Mouse (Mus musculus) heart, adult 8-10 months (tissue): Measurements from ENCODE around the gene Pithd1. TPM values are rescaled to one million over a fixed set of nuclear protein-coding genes. Genes with fewer than 3 reads are reported as not detected.
"Not testable (repeated sequence)": the region's sequence is repeated elsewhere in the genome, so short reads cannot be mapped to it uniquely, and the experiment has no call there.

Experiments
- DNase-seq: peaks from one replicate; pipeline ENCODE4 v3.0.0; 2022; ENCODE audit warnings: low spot score
- total RNA-seq, 4 experiments: library from RNA; stranded (reverse); gene quantifications; 2 replicates each; pipeline ENCODE4 v1.2.4; 2022

Gene Pithd1
- total RNA-seq, 4 experiments from 2014 or later = 20.8 to 23.4 (median 21.6) TPM

DNA sequence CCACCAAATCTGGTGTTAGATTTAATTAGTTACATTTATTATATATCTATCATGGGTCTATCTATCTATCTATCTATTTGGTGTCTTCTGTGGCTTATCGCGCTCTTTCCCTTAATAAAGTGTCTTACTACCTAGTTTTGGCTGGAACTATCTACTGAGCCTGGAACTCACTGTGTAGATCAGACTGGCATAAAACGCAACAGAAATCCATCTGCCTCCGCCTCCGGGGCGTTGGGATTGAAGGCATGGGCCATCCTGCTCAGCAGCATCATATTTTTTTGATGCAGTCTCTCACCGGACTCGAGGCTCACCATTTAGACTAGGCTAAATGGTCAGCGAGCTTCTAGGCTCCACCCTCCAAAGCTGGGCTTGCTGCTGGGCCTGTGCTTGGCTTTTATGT is 650 bp upstream of the Pithd1 start:
- no peak for DNase-seq

DNA sequence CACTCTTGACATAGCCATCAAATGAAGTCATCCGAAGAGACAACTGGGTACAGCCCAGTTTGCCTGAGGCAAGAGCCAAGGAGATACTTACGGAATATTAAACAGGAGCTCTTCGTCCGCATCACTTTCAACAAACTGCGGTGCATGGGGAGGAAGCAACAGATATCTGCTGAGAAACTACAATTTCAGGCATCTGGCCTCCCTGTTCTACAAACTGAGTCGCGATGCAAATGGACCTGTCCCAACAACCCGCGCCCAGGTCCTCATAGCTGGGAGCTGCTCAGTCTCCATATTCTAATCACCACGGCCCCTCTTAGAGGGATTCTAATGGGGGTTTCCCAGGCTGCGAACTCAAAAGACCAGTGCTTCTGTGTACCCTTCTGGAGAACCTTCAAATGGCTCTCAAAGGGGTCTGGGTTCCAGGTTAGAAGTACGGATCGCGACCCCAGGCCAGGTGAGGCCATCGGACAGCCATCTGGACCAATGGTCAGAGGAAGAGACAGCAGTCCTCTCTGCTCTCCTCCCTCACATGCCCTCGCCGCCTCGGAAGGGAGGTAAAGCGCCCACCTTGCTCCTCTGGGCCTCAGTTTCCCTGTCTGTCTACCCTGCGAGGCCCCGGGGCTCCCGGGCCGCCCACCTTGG is 642 bp downstream of the Pithd1 start:
- no peak for DNase-seq

DNA sequence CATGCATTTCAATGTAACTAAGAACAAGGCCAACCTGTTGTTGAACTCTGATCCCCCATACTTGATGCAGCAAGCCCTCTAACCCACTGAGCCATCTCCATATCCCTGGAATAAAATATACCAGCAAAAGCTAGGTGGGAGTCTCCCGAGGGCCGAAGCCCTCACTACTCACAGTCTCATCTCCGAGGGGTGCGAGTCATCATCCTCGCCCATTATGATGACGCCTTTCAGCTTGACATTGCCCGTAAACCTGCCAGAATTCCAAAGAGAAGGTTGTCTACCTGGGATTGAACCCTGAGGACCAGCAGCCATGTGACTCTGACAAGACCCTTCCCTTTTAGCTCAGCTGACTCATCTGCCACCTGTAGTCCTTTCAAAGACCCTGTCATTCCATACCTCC is 1.3 kb downstream of the Pithd1 start:
- no peak for DNase-seq

DNA sequence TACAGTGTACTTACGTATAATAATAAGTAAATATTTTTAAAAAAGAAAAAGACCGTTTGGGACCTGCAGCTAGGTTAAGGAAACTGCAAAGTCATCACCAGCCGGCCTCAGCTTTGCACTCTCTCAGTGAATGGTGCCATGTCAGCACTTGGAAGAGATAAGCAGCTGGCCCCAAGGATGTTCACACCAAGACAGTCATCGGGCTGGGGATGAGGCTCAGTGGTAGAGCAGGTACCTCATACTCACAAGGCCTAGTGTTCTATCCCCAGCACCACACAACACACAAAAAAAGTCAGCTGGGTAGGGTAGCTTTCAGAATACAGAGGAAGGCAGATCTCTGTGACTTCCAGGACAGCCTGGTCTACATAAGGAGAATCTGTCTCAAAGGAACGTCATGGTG is 1.9 kb downstream of the Pithd1 start:
- no peak for DNase-seq

DNA sequence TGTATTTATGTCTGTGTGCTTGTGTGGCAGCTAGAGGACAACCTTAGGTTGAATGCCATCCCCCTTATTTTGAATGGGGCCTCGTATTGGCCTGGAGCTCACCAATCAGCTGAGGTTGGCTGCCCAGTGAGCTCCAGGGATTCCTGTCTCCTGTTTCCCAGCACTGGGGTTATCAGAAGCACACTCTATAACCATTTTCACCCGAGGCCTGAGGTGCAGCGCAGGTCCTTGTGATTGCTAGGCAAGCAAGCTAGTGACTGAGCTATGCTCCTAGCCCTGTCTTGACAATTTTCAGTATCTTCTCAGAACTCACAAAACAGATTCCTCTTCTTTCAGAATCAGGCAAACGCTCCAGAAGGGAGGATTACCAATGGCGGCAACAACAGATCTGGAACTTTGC is 2.5 kb downstream of the Pithd1 start:
- DNase-seq = no peak

DNA sequence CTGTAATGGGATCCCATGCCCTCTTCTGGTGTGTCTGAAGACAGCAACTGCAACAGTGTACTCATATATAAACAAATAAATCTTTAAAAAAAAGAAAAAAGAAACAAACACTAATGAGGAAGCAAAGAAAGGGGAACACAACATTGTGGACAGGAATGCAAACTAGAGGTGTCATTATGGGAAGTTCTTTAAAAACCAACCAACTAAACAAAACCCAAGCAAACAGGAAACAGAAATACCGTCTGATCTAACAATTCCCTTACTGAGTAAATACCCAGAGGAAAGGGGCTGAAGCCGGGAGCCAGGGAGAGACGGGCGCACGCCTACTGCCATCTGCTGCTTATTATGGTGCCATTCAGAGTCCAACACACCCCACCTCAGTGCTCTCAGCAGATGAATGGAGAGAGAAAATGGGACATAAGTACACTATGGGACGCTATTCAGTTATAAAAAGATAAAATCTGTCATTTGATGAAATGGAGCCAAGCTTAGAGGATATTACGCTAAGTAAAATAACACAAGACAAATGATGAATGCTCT is 5.5 kb downstream of the Pithd1 start:
- no peak for DNase-seq

DNA sequence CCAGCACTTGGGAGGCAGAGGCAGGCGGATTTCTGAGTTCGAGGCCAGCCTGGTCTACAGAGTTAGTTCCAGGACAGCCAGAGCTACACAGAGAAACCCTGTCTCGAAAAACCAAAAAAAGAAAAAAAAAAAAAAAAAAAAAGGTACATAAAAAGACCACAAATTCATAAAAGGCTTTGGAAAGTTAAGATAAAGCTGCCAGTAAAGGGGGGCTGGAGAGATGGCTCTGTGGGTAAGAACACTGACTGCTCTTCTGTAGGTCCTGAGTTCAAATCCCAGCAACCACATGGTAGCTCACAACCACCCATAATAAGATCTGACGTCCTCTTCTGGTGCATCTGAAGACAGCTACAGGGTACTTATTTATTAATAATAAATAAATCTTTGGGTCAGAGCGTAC is 6.8 kb downstream of the Pithd1 start:
- not testable (repeated sequence) for DNase-seq

DNA sequence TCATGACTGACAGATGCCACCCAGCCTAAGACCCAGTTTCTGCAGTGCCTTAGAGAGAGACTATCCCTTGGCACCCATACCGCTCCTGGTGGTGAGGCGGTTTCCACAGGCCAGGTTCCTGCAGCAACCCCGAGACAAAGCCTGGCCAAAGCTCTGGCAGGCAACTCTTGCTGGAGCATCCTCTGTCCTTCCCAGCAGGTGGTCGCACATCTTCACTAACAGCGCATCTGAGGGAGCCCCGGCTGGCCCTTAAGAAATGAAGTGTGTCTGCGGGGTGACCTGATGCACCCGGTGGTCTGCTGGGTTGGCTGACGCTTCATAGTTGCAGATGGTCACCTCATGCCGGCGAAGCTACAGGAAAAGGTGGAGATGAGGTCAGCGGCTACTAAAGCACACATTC is 10.9 kb downstream of the Pithd1 start:
- no peak for DNase-seq

DNA sequence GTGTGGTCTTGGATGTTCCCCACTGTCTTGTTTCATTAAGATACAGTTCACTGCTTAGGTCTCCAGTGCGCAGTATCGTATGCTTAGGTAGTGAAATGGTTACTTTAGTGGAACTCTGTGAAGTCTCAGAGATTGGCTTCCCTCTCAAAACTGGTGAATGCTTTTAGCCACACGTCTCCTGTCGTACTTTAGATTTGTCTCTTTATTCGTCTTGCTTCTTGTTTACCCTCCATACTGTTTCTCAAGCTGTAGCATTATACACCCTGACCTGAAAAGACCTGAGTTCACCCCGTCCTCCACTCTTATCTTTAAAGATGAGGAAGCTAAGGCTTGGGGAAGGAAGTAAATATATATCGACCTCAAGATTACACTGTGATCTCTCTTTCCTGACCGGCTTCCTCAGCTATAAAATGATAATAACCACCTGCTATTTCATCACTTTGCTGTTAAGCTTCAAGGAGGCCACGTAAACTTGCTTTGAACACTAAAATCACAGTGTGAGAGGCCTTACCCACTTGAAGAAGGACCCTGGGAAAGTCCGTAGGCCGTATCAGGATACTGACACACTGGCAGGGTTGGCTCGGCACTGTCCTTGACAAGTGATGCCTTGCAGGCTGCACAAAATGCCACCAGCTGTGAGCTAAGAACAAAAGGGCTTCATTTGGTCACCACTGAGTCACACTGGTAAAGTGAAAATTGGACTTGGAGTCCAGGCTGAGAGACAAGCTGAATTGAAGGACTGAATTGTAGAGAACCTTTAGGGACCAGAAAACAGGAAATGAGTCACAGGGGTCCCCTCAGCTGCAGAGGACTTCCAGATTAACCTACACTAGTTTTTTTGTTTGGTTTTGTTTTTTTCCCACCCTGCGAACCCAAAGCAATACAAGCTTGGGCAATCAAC is 13.9 kb downstream of the Pithd1 start:
- no peak for DNase-seq

DNA sequence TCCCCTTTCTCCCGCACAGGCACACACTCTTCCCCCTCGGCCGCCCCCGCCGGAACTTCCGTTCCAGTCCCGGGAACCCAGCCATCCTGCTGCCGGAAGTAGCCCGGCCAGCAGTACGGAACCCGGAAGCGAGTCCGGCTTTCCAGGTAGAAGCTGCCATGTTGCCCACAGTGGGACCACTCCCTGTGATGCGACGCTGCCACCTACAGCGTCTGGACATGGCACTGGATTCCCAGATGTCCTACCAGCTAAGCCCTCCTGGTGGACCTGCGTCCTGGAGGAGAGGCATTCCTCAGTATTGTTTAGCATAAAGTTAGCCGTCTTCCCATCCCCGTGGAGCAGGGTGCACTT is 14.5 kb downstream of the Pithd1 start, which contains the start of gene Lypla2:
Lypla2 (minus strand) TSS at position 71 of the 351 bp plus-strand sequence.
- peak; percentile 91 for DNase-seq

DNA sequence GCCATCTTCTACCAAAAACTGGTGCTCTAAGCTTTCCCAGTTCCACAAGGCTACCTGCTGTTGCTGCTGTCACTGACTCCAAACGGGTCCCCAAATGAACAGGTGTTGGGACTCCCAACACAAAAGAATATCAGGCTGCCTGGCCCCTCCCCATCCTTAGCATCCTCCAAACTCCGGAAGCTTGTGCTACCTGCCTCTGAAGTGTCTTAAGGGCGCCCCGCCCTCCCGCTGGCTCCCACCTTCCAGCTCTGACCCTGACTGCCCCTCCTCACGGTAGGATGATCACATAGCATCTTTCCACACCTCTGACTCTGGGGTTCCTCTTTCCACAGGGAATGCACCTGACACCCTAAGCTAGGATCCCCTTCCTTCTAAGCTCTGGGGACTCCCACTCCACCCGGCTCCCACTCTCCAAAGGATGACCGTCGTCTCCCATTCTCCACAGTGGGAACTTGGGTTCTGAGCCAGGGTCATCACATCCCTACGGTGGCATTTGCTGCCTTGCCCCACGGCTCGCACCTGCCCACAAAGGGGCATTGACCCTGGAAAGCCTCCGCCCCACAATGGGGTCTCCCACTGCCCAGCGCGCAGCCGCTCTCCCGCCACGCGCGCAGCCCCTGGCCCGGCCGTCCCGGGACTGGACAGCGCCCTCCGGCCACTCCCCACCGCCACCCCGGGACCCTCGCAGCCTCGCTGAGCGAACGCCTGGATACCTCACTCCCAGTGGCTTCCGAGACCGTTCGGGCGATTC is 15.1 kb downstream of the Pithd1 start:
- no peak for DNase-seq

DNA sequence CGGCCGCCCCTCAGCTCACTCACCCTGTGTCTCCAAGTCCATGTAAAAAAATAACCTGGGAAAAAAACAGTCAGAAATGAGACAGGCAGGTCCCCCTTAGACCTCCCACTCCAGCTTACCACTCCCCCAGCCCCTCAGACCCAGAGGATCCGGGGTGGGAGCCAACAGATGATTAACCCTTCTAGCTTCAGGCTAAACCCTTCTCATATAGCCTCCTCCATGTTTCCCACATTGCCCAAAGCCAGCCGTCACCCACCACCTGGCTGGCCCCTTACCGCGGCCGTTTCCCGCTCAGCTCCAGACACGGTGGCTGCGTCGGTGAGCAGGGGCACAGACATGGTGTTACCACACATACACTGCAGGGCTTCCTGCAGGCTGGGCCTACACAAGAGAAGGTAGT is 16.5 kb downstream of the Pithd1 start:
- DNase-seq = no peak

DNA sequence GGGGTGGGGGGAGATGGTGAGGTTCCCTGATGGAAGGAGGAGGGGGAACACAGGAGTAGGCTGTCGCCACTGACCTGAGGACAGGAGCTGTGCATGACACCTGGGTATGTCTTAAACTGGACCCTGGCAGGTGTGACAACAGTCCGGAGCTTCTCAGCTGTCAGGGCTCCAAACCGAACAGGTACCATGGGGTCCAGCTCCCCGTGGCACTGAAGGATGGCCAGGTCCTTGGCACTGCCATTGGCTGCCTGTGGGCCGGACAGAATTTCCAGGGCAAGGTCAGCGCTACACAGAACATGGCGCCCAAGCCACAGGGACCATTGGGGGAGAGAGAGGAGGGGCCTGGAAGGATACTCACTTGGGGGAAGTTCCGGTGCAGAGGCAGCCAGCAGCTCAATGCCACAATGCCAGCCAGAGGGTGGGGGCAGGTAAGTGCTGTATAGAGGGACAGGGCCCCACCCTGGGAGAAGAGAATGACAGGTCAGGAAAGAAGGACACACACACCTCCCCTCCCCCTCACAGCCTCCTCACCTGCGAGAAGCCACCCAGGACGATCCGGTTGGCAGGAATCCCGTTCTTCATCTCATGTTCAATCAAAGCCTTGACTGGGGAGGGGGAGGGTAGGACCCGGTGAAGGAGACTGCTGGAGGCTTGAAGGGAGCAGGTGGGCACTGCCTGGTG is 17.9 kb downstream of the Pithd1 start:
- no peak for DNase-seq

DNA sequence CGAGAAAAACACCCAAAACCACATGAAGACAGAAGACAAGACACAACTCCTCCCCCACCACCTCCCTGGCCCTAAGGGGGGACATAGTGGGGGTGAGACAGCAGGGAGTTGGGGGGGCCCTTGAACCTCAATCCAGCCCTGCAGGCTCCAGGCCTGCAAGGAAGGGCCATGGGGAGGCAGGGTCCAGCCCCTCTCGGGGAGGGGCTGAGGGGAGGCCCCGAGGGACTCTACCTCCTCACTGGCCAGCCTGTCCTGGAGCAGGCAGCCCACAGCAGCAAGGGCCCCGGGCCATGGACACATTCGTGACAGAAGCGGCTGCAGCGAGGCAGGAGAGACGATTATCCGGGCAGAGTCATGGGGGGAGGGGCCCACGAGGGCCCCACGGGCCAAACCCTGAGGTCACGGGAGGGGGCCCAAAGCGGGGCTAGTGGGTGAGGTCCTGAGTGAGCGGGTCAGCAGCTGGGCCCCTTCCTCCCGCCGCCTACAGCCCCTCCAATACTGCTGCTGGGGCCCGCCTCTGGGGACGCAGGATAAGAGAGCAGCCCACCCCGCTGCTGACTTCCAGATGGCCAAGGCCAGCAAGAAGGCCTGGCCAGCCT is 18.7 kb downstream of the Pithd1 start:
- DNase-seq = no peak

DNA sequence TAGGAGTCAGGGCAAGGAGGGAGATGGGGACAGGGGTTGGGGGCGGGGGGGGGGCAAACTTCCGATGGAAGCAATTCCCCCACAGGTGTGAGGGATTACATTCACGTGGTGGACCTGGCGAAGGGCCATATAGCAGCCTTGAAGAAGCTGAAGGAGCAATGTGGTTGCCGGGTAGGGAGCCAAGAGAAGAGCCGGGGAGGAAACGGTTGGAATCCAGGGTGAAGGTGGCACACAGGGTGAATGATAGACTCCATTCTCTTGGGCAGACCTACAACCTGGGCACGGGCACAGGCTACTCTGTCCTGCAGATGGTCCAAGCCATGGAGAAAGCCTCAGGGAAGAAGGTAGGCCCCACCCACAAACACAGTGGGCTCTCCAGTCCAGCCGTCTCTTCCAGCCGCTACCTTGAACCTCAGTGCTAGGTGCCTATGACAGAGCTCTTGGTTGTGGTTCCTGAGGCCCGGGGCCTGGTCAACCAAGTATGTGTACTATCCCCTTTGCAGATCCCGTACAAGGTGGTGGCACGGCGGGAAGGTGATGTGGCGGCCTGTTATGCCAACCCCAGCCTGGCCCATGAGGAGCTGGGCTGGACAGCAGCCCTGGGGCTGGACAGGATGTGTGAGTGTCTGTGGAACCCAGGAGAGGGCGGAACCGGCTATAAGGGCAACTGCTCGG is 19.8 kb downstream of the Pithd1 start:
- no peak for DNase-seq

DNA sequence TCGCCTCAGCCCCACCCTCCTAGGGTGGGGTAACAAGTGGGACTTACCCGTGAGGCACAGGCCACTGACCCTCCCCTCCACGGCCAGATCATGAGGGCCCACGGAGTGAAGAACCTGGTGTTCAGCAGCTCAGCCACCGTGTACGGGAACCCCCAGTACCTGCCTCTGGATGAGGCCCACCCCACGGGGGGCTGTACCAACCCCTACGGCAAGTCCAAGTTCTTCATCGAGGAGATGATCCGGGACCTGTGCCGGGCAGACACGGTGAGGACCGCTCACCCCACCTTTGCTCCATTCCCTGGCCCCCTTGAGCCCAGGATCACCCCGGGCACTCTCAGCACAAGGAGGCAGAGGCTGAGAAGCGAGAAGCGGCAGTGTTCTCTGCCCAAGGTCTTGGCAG is 20.8 kb downstream of the Pithd1 start:
- DNase-seq = no peak

DNA sequence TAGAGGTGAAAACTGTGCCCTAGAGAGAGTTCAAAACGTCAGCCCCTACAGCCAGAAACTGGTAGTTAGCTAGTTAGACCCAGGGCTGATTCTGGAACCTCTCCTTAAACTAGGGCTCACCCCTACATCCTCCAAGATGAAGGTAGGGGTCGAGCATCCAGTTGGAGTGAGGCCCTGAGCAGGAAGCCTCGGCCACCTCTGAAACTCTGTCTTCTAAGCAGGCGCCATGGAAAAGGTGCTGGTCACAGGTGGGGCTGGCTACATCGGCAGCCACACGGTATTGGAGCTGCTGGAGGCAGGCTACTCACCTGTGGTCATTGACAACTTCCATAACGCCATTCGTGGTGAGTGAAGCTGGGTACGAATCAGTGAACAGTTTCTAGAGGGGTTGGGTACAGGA is 22.0 kb downstream of the Pithd1 start:
- DNase-seq = no peak

DNA sequence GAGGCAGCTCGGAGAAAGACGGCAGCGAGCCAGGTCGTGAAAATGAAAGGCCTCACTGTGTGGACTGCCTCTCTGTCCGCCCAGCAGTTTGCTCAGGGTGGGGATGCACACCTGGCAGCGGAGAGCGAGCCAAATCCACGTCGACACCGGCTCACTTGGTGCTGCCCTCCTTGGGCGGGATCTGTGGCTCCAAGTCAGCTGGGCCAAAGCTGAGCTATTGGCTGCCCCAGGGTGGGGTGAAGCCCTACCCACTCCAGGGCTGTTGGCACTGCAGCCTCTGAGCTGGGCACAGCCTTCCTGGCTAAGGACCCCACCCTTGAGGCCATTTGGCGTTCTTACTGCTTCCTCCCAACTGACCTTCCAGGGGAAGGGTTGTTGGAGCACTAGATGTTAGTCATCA is 22.6 kb downstream of the Pithd1 start:
- DNase-seq = no peak

DNA sequence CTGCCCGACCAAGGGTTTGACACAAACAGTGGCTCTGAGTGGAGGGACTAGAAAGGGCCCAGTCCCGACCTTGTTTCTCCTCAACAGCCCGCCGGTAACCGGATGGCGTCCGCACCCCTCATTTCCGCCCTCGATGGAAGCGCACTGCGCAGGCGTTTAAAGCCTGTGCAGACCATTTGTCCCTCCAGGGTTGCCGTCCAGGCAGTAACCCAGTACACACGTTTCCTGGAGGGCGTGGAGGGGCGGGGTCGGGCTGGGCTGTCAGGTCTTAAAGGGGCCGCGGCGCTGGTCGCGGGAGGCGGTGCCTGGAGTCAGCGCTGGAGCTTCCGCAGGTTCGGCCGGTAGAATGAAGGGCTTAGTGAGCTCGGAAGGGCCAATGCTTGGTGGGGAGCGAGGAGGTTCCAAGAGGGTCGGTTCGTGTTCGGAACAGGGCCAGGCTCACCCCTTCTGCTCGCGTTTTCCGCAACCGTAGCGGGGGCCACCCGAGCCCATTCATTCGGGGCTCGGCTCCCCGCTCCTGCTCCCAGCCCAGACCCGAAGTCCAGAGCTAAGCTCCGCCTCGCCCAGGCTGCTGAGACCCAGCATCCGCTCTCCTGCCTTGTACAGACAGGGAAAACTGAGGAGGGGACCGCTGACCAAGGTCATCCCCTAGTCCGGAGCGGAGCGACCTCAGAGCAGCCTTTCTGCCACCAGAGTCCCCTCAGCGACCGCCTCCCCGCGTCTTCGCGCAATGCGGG is 23.4 kb downstream of the Pithd1 start, which contains the start of gene Gale:
Gale (plus strand) TSS at position 271 of the 737 bp plus-strand sequence.
- peak; percentile 95 for DNase-seq

DNA sequence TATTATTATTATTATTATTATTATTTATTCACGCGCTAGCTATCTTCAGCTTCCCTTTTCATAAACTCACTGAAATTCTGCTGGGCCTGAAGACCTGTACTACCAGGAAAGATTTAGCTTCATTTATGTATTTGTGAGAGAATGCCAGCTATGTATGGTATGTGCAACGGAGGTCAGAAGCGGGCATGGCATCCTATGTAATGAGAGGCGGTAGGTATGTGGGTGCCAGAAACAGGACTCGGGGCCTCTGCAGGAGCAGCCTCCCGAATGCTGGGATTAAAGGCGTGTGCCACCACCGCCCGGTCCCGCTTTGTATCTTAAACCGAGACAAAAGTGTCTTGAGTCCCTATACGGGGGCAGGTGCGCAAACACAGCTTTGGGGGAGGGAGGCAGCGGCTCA is 24.1 kb downstream of the Pithd1 start:
- no peak for DNase-seq
